Mouse (Mus musculus) E14TG2a.4 (cell line): Measurements from ENCODE around the gene Cort.

ENCODE experiments used
- CTCF ChIP-seq: conservative IDR thresholded peaks from 2 replicates; pipeline ENCODE4 v1.5.1; 2014; ENCODE audit warnings: low read length
- NANOG ChIP-seq: IDR thresholded peaks from 2 replicates; pipeline ENCODE4 v1.6.1; 2014; ENCODE audit warnings: borderline replicate concordance, low read length, mixed read lengths

GRCm38 (mm10) chr4:149168016-149168415 lies 41.5 kb upstream of the Cort start:
- TF ChIP-seq CTCF, result no peak
- no peak for TF ChIP-seq NANOG
